In the genomic region with DNA sequence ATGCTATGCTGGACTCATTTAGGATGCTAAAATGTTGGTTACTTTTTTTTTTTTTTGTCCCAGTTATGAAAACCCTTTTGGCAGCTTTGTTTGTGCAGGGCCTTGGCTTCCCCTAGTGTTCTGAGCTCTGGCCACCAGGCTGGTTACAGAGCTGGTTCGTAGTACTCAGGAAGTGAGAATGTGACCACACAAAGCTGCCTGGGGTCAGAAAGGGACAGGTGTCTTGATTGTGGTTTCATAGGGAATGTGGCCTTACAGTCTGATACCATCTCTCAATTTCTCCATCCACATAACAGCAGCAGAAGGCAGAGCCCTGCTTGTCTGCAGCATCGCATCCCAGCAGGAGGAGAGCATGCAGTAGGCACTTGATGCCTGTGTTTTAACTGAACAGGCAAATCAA, we compare ENCODE assay signal across 15 mouse cellular contexts.
"Had no signal": no experiment of that assay in that cellular context is flagged by ENCODE, and none has a peak within 500 bp of the region (broad histone marks: within the 10 kb centered on the region; RNA-seq: fewer than 3 reads in every experiment).

No protein-coding gene starts in this region.

- H3K27ac ChIP-seq: midbrain, embryonic 10.5 days; midbrain, embryonic 12.5 days; neural tube, embryonic 12.5 days; stomach, embryonic 15.5 days; stomach, postnatal 0 days had no signal

- H3K9me3 ChIP-seq: midbrain, embryonic 10.5 days; midbrain, embryonic 12.5 days; neural tube, embryonic 12.5 days; stomach, embryonic 15.5 days had no signal

- H3K36me3 ChIP-seq: midbrain, embryonic 10.5 days; midbrain, embryonic 12.5 days; neural tube, embryonic 12.5 days; stomach, embryonic 15.5 days had no signal

- DNase-seq: lung, adult 18-20 months; lung, embryonic 14.5 days; lung, postnatal 10 days; lung, postnatal 4 days; midbrain, embryonic 14.5 days; right cerebral cortex, postnatal 14 days; thymus, adult 2 months; thymus, postnatal 25 days; thymus, postnatal 4 days had no signal

- H3K4me2 ChIP-seq: lung, embryonic 14.5 days; midbrain, embryonic 12.5 days; neural tube, embryonic 12.5 days; stomach, embryonic 15.5 days had no signal

- H3K27me3 ChIP-seq: midbrain, embryonic 12.5 days; neural tube, embryonic 12.5 days; stomach, embryonic 15.5 days had no signal

- H3K4me1 ChIP-seq: neural tube, embryonic 12.5 days; stomach, embryonic 15.5 days had no signal

- H3K4me3 ChIP-seq: midbrain, embryonic 10.5 days; midbrain, embryonic 12.5 days; neural tube, embryonic 12.5 days; stomach, embryonic 15.5 days had no signal

- H3K9ac ChIP-seq: lung, embryonic 14.5 days; midbrain, embryonic 12.5 days; neural tube, embryonic 12.5 days; stomach, embryonic 15.5 days had no signal

- ATAC-seq: midbrain, embryonic 16.5 days had no signal
